Mouse (Mus musculus) midbrain, postnatal 0 days (tissue): ENCODE data around the gene Cpd. TPM values are rescaled to one million over a fixed set of nuclear protein-coding genes. Genes with fewer than 3 reads are reported as not detected.

Experiments
- ATAC-seq: fragments of 200-750 bp; cut with Nextera tagmentation; 2 replicates; pipeline ENCODE4 v1.8.0; 2017; ENCODE audit warnings: moderate number of reproducible peaks, mild to moderate bottlenecking, moderate TSS enrichment, moderate library complexity; ENCODE audit not compliant: low FRiP score
- DNase-seq: peaks from one replicate; pipeline ENCODE4 v3.0.0-alpha.2; 2015; ENCODE audit warnings: low spot score
- H3K27ac ChIP-seq: fragments of 300-500 bp; sonication (generic); 2 replicates; pipeline ENCODE4 v1.5.1; 2014; ENCODE audit warnings: low read depth, mild to moderate bottlenecking, low read length, mixed read lengths
- H3K27me3 ChIP-seq: fragments of 300-500 bp; sonication (generic); 2 replicates; pipeline ENCODE4 v1.6.1; 2014; ENCODE audit warnings: low read length, control low read depth, mixed read lengths; ENCODE audit not compliant: insufficient read depth
- H3K36me3 ChIP-seq: fragments of 300-500 bp; sonication (generic); 2 replicates; pipeline ENCODE4 v1.6.1; 2014; ENCODE audit warnings: low read length, control low read depth, mixed read lengths; ENCODE audit not compliant: insufficient read depth
- H3K4me1 ChIP-seq: fragments of 300-500 bp; sonication (generic); 2 replicates; pipeline ENCODE4 v1.6.1; 2014; ENCODE audit warnings: mild to moderate bottlenecking, control low read depth, antibody characterized with exemption, low read length, mixed read lengths; ENCODE audit not compliant: insufficient read depth
- H3K4me2 ChIP-seq: fragments of 300-500 bp; sonication (generic); 2 replicates; pipeline ENCODE4 v1.6.1; 2014; ENCODE audit warnings: low read depth, mild to moderate bottlenecking, low read length, mixed read lengths; ENCODE audit not compliant: poor library complexity, severe bottlenecking
- H3K4me3 ChIP-seq: fragments of 300-500 bp; sonication (generic); 2 replicates; pipeline ENCODE4 v1.5.1; 2014; ENCODE audit warnings: low read depth, mild to moderate bottlenecking, low read length, moderate library complexity
- H3K9ac ChIP-seq: fragments of 300-500 bp; sonication (generic); replicated peaks from 2 replicates; pipeline ENCODE4 v1.6.1; 2014; ENCODE audit warnings: mild to moderate bottlenecking, low read length, moderate library complexity, mixed read lengths; ENCODE audit not compliant: poor library complexity, severe bottlenecking
- H3K9me3 ChIP-seq: fragments of 300-500 bp; sonication (generic); 2 replicates; pipeline ENCODE4 v1.6.1; 2016; ENCODE audit warnings: low read length, control low read depth
- CTCF ChIP-seq: IDR thresholded peaks from 2 replicates; pipeline ENCODE4 v1.5.1; 2016; ENCODE audit warnings: antibody characterized with exemption, mild to moderate bottlenecking
- WGBS: fragments of 180-500 bp; shearing (Covaris S2); extraction: QIAGEN DNeasy Blood & Tissue Kit; methylation state at CpG from one replicate; pipeline ENCODE4 v1.1.7; 2014; 5-methylcytosine and 5-hydroxymethylcytosine counted together
- polyA plus RNA-seq: library from polyadenylated mRNA; unstranded; fragments of >200 nt; fragmentation: Nextera tagmentation; extraction: Ambion mirVana; gene quantifications from 2 replicates; pipeline ENCODE4 v1.2.1, GENCODE M21; 2015
- total RNA-seq: library from RNA; depleted of rRNA; stranded (reverse); fragments of >200 nt; gene quantifications from 2 replicates; pipeline ENCODE4 v1.2.3, GENCODE M21; 2014

The Cpd gene
- total and polyA plus RNA-seq, 2 experiments from 2014 or later: 5.3 to 35.8 TPM

- no peak for TF ChIP-seq CTCF
- Histone ChIP-seq H3K4me1 (no peaks in the 10 kb centered on the region), H3K4me2 (no peak overlapping the region), H3K4me3 (no peak overlapping the region), H3K27ac (no peak overlapping the region), H3K9me3 (no peaks in the 10 kb centered on the region), H3K36me3 (peaks cover 33% of the 10 kb centered on the region), H3K9ac (no peak overlapping the region), H3K27me3 (no peaks in the 10 kb centered on the region)
- ATAC-seq: no peak
- no peak for DNase-seq
- 92% methylated on average over 6 of the region's 6 CpGs for WGBS
Measured at GRCm38 (mm10) chr11:76797236-76797635, 49.6 kb downstream of the Cpd start.

- H3K36me3 ChIP-seq: peaks cover 26% of the 10 kb centered on the region
- TF ChIP-seq CTCF: no peak
- H3K9ac ChIP-seq: no peak overlapping the region
- no peaks in the 10 kb centered on the region for H3K4me1 ChIP-seq
- no peak overlapping the region for H3K4me2 ChIP-seq
- 77% methylated on average over 5 of the region's 5 CpGs for WGBS
- H3K27ac ChIP-seq: no peak overlapping the region
- ATAC-seq: no peak
- peak; percentile 4 for DNase-seq
- no peaks in the 10 kb centered on the region for H3K27me3 ChIP-seq
- no peak overlapping the region for H3K4me3 ChIP-seq
- no peaks in the 10 kb centered on the region for H3K9me3 ChIP-seq
Measured at GRCm38 (mm10) chr11:76795326-76795725, 51.5 kb downstream of the Cpd start.

- Histone ChIP-seq H3K4me2 (no peak overlapping the region), H3K9ac (no peak overlapping the region), H3K36me3 (peaks cover 14% of the 10 kb centered on the region), H3K27ac (no peak overlapping the region), H3K9me3 (no peaks in the 10 kb centered on the region), H3K27me3 (no peaks in the 10 kb centered on the region), H3K4me1 (no peaks in the 10 kb centered on the region), H3K4me3 (no peak overlapping the region)
- WGBS: 96% methylated on average over 7 of the region's 7 CpGs
- no peak for DNase-seq
- ATAC-seq: no peak
- no peak for TF ChIP-seq CTCF
Measured at GRCm38 (mm10) chr11:76791331-76791730, 55.5 kb downstream of the Cpd start.

GRCm38 (mm10) chr11:76789252-76789651 is 57.6 kb downstream of the Cpd start:
- peaks cover 27% of the 10 kb centered on the region for H3K36me3 ChIP-seq
- 98% methylated on average over 1 of the region's 1 CpGs for WGBS

GRCm38 (mm10) chr11:76775533-76775932 is 71.3 kb downstream of the Cpd start:
- no peak for TF ChIP-seq CTCF
- H3K36me3 ChIP-seq: peaks cover 12% of the 10 kb centered on the region
- no peaks in the 10 kb centered on the region for H3K4me1 ChIP-seq
- no peak overlapping the region for H3K4me2 ChIP-seq
- no peaks in the 10 kb centered on the region for H3K27me3 ChIP-seq
- H3K9me3 ChIP-seq: no peaks in the 10 kb centered on the region
- DNase-seq (no peak), ATAC-seq (no peak)
- whole genome bisulfite sequencing: 86% methylated on average over 8 of the region's 8 CpGs
- H3K4me3 ChIP-seq: no peak overlapping the region
- H3K9ac ChIP-seq: no peak overlapping the region
- no peak overlapping the region for H3K27ac ChIP-seq

More at GRCm38 (mm10) chr11:76789252-76789651, 57.6 kb downstream of the Cpd start:
- no peaks in the 10 kb centered on the region for H3K4me1 ChIP-seq
- no peak overlapping the region for H3K27ac ChIP-seq
- no peak overlapping the region for H3K4me2 ChIP-seq
- H3K4me3 ChIP-seq: no peak overlapping the region
- ATAC-seq: no peak
- DNase-seq: peak; percentile 72
- H3K27me3 ChIP-seq: no peaks in the 10 kb centered on the region
- TF ChIP-seq CTCF: peak; percentile 88
- H3K9ac ChIP-seq: no peak overlapping the region
- no peaks in the 10 kb centered on the region for H3K9me3 ChIP-seq

- Histone ChIP-seq H3K27ac (no peak overlapping the region), H3K4me3 (no peak overlapping the region), H3K4me1 (no peaks in the 10 kb centered on the region), H3K9ac (no peak overlapping the region), H3K36me3 (peaks cover 3% of the 10 kb centered on the region; the same call in 1 of the 2 replicates), H3K9me3 (no peaks in the 10 kb centered on the region), H3K4me2 (no peak overlapping the region), H3K27me3 (no peaks in the 10 kb centered on the region)
- TF ChIP-seq CTCF: no peak
- WGBS: 74% methylated on average over 3 of the region's 3 CpGs
- ATAC-seq (no peak), DNase-seq (no peak)
Measured at GRCm38 (mm10) chr11:76773811-76774210, 73.0 kb downstream of the Cpd start.
